Mouse (Mus musculus) T-cell, adult 66 days (primary cell): ENCODE results near the gene Bag5. TPM values are rescaled to one million over a fixed set of nuclear protein-coding genes. Genes with fewer than 3 reads are reported as not detected.

ENCODE experiments used
- total RNA-seq, 2 experiments: library from RNA; stranded (reverse); gene quantifications; 3 replicates in 1 of 2; 4 replicates in 1 of 2; pipeline ENCODE4 v1.2.4; 2023

The Bag5 gene
- total RNA-seq: 10 to 100 TPM; 28.0 to 32.6 TPM

GRCm38 (mm10) chr12:111713004-111713651, at the start of gene Bag5, which contains the start of gene Apopt1:
Bag5 (minus strand) TSS chr12:111713257.
Apopt1 (plus strand) TSS chr12:111713261.

GRCm38 (mm10) chr12:111758381-111759175, 45.5 kb upstream of the Bag5 start, which contains the start of gene Klc1:
Klc1 (plus strand) TSS chr12:111758849.

GRCm38 (mm10) chr12:111677882-111678669, 35.0 kb downstream of the Bag5 start, which contains the start of gene Trmt61a:
Trmt61a (plus strand) TSS chr12:111678105.

GRCm38 (mm10) chr12:111672176-111672575, 40.9 kb downstream of the Bag5 start, which contains the start of gene Ckb:
Ckb (minus strand) TSS chr12:111672338.

Other genes starting within 250 kb of the Bag5 start
- gene Gm266, start 227.4 kb downstream of the Bag5 start, total RNA-seq: not detected
- gene Eif5, start 175.2 kb downstream of the Bag5 start, total RNA-seq: 100 to 1,000 TPM; 672 to 745 TPM
- gene Mark3, start 138.7 kb downstream of the Bag5 start, total RNA-seq: 10 to 100 TPM; 73.8 to 77.6 TPM
- 10 to 100 TPM in 1 of 2 experiments, 1 to 10 TPM in 1; 8.9 to 10.7 TPM for gene Ckb, start 40.9 kb downstream of the Bag5 start, total RNA-seq
- 10 to 100 TPM; 19.6 to 20.4 TPM for gene Trmt61a, start 35.2 kb downstream of the Bag5 start, total RNA-seq
- 10 to 100 TPM; 21.6 to 27.0 TPM for gene Apopt1, start within 50 bp of the Bag5 start, total RNA-seq
- 10 to 100 TPM; 86.7 to 87.2 TPM for gene Klc1, start 45.6 kb upstream of the Bag5 start, total RNA-seq
- 1 to 10 TPM; 2.0 to 4.2 TPM for gene Xrcc3, start 100.6 kb upstream of the Bag5 start, total RNA-seq
- gene Zfyve21, start 100.9 kb upstream of the Bag5 start, total RNA-seq: 1 to 10 TPM; 1.8 to 2.8 TPM
- gene Ppp1r13b, start 194.9 kb upstream of the Bag5 start, total RNA-seq: 10 to 100 TPM; 56.7 to 58.9 TPM